ENCODE assay signal across 11 mouse cellular contexts in genomic region chr16:20653315-20653714, GRCm38 (mm10). TPM values are rescaled to one million over a fixed set of nuclear protein-coding genes. Genes with fewer than 3 reads are reported as not detected.
A peak's percentile ranks its signal among the peaks of the same experiment; 100 is the strongest.
DNase-seq lines count a peak whose midpoint lies in the region; ATAC-seq and TF ChIP-seq lines count a peak whose summit lies in the region.
"Had no signal": no experiment of that assay in that cellular context is flagged by ENCODE, and none has a peak within 500 bp of the region (broad histone marks: within the 10 kb centered on the region; RNA-seq: fewer than 3 reads in every experiment).

No protein-coding gene starts in this region.

- DNase-seq in hindbrain, embryonic 10.5 days (ENCODE audit: low spot score): no peak
- no peak for DNase-seq in hindbrain, embryonic 11.5 days (ENCODE audit: low spot score)
- peak; percentile 64 for DNase-seq in 416B (ENCODE audit: low read depth)
- DNase-seq in embryonic facial prominence, embryonic 10.5 days (ENCODE audit: low spot score): no peak
- DNase-seq in liver, postnatal 0 days: no peak
- no peak for DNase-seq in cerebellum, adult 8-10 months
- DNase-seq in adrenal gland, adult 2 months: no peak
- DNase-seq: heart, adult 18-20 months; kidney, postnatal 4 days; thymus, postnatal 36 days had no signal

- no peaks in the 10 kb centered on the region for H3K27me3 ChIP-seq in hindbrain, embryonic 10.5 days (ENCODE audit: insufficient read depth, poor library complexity, severe bottlenecking)
- no peaks in the 10 kb centered on the region for H3K27me3 ChIP-seq in hindbrain, embryonic 11.5 days (ENCODE audit: control insufficient read depth, insufficient read depth, low read length)
- H3K27me3 ChIP-seq in embryonic facial prominence, embryonic 10.5 days (replicated peaks; ENCODE audit: low read depth, poor library complexity, severe bottlenecking): no peaks in the 10 kb centered on the region
- no peaks in the 10 kb centered on the region for H3K27me3 ChIP-seq in liver, postnatal 0 days (ENCODE audit: insufficient read depth, low read length)

- H3K27ac ChIP-seq in hindbrain, embryonic 10.5 days: no peak overlapping the region
- H3K27ac ChIP-seq in hindbrain, embryonic 11.5 days (ENCODE audit: low read depth, low read length): no peak overlapping the region
- H3K27ac ChIP-seq in embryonic facial prominence, embryonic 10.5 days (replicated peaks): no peak overlapping the region
- no peak overlapping the region for H3K27ac ChIP-seq in liver, postnatal 0 days (ENCODE audit: low read depth)

- H3K9ac ChIP-seq in hindbrain, embryonic 11.5 days (ENCODE audit: low read depth, low read length): no peak overlapping the region
- no peak overlapping the region for H3K9ac ChIP-seq in liver, postnatal 0 days (replicated peaks)

- H3K4me2 ChIP-seq in hindbrain, embryonic 11.5 days (replicated peaks; ENCODE audit: low read depth, low read length): no peak overlapping the region
- peak overlapping the region; percentile 89; the same call in 1 of the 2 replicates for H3K4me2 ChIP-seq in liver, postnatal 0 days (ENCODE audit: low read depth, low read length)

- no peaks in the 10 kb centered on the region for H3K9me3 ChIP-seq in hindbrain, embryonic 10.5 days
- no peaks in the 10 kb centered on the region for H3K9me3 ChIP-seq in hindbrain, embryonic 11.5 days (ENCODE audit: control insufficient read depth, low read length)
- H3K9me3 ChIP-seq in embryonic facial prominence, embryonic 10.5 days: no peaks in the 10 kb centered on the region
- H3K9me3 ChIP-seq in liver, postnatal 0 days (ENCODE audit: low read length): no peaks in the 10 kb centered on the region

- no peak for TF ChIP-seq CTCF in liver, postnatal 0 days (IDR thresholded peaks at IDR 0.05; ENCODE audit: low read depth)

- H3K4me3 ChIP-seq in hindbrain, embryonic 10.5 days: peak overlapping the region; percentile 95; the same call in 1 of the 2 replicates
- H3K4me3 ChIP-seq in hindbrain, embryonic 11.5 days (ENCODE audit: low read depth, low read length): no peak overlapping the region
- H3K4me3 ChIP-seq in embryonic facial prominence, embryonic 10.5 days: peak overlapping the region; percentile 97; the same call in 1 of the 2 replicates
- no peak overlapping the region for H3K4me3 ChIP-seq in liver, postnatal 0 days (ENCODE audit: low read depth, low read length)

- WGBS in hindbrain, embryonic 10.5 days: 53% methylated on average over 2 of the region's 2 CpGs
- 63% methylated on average over 2 of the region's 2 CpGs for WGBS in hindbrain, embryonic 11.5 days
- 63% methylated on average over 2 of the region's 2 CpGs for WGBS in embryonic facial prominence, embryonic 10.5 days
- WGBS in liver, postnatal 0 days (ENCODE audit: insufficient replicate concordance): 48% methylated on average over 2 of the region's 2 CpGs

- no peak for ATAC-seq in hindbrain, embryonic 11.5 days (ENCODE audit: low FRiP score)
- ATAC-seq in liver, postnatal 0 days: no peak
- ATAC-seq in megakaryocyte progenitor cell, adult 5-6 weeks (replicated peaks; ENCODE audit: poor library complexity): no peak

- TF ChIP-seq EP300 in liver, postnatal 0 days (IDR thresholded peaks at IDR 0.05; ENCODE audit: low read depth): no peak

- peaks cover 17% of the 10 kb centered on the region for H3K4me1 ChIP-seq in hindbrain, embryonic 10.5 days (replicated peaks)
- no peaks in the 10 kb centered on the region for H3K4me1 ChIP-seq in hindbrain, embryonic 11.5 days (replicated peaks; ENCODE audit: control insufficient read depth, insufficient read depth, low read length)
- peaks cover 18% of the 10 kb centered on the region for H3K4me1 ChIP-seq in embryonic facial prominence, embryonic 10.5 days
- H3K4me1 ChIP-seq in liver, postnatal 0 days (ENCODE audit: insufficient read depth): peaks cover 16% of the 10 kb centered on the region

- H3K36me3 ChIP-seq in hindbrain, embryonic 10.5 days: peaks cover 53% of the 10 kb centered on the region
- H3K36me3 ChIP-seq in hindbrain, embryonic 11.5 days (ENCODE audit: control insufficient read depth, insufficient read depth, low read length): 0 out of 2 replicates have a peak, but pooled peaks cover 5% of the 10 kb centered on the region
- H3K36me3 ChIP-seq in embryonic facial prominence, embryonic 10.5 days (replicated peaks): peaks cover 56% of the 10 kb centered on the region
- peaks cover 32% of the 10 kb centered on the region for H3K36me3 ChIP-seq in liver, postnatal 0 days (replicated peaks; ENCODE audit: insufficient read depth, low read length)

RNA-seq across cellular contexts. Expression of gene Psmd2, which starts 1.9 kb away (rescaled TPM):
- 466 and 503 TPM in 2 replicates for polyA plus RNA-seq in hindbrain, embryonic 10.5 days (2016; fragmentation: Nextera tagmentation; extraction: Ambion mirVana)
- polyA plus RNA-seq in hindbrain, embryonic 11.5 days (2014; fragmentation: Nextera tagmentation; extraction: Ambion mirVana): 427 and 504 TPM in 2 replicates
- 520 and 530 TPM in 2 replicates for polyA plus RNA-seq in embryonic facial prominence, embryonic 10.5 days (2016; fragmentation: Nextera tagmentation; extraction: Ambion mirVana)
- 97.0 and 110 TPM in 2 replicates for polyA plus RNA-seq in liver, postnatal 0 days (2015; fragmentation: Nextera tagmentation; extraction: Ambion mirVana)
- 100 to 1,000 TPM; 215 to 285 TPM for total RNA-seq in adrenal gland, adult 2 months (2021)
- polyA plus RNA-seq in adrenal gland, adult 2 months (2012; rRNA removed): 38.1 and 43.8 TPM in 2 replicates
- total RNA-seq in megakaryocyte progenitor cell, adult 5-6 weeks (2015): 113 and 133 TPM in 2 replicates
- total RNA-seq in megakaryocyte progenitor cell, adult 5-6 weeks (2017): 201 and 230 TPM in 2 replicates

RNA-seq across cellular contexts. Expression of gene Eif4g1, which starts 14.8 kb away (rescaled TPM):
- polyA plus RNA-seq in hindbrain, embryonic 10.5 days (2016; fragmentation: Nextera tagmentation; extraction: Ambion mirVana): 181 and 224 TPM in 2 replicates
- 140 and 173 TPM in 2 replicates for polyA plus RNA-seq in hindbrain, embryonic 11.5 days (2014; fragmentation: Nextera tagmentation; extraction: Ambion mirVana)
- 251 and 260 TPM in 2 replicates for polyA plus RNA-seq in embryonic facial prominence, embryonic 10.5 days (2016; fragmentation: Nextera tagmentation; extraction: Ambion mirVana)
- 65.6 and 70.9 TPM in 2 replicates for polyA plus RNA-seq in liver, postnatal 0 days (2015; fragmentation: Nextera tagmentation; extraction: Ambion mirVana)
- 100 to 1,000 TPM; 368 to 454 TPM for total RNA-seq in adrenal gland, adult 2 months (2021)
- 486 and 565 TPM in 2 replicates for polyA plus RNA-seq in adrenal gland, adult 2 months (2012; rRNA removed)
- total RNA-seq in megakaryocyte progenitor cell, adult 5-6 weeks (2015): 164 and 172 TPM in 2 replicates
- 305 and 366 TPM in 2 replicates for total RNA-seq in megakaryocyte progenitor cell, adult 5-6 weeks (2017)

RNA-seq across cellular contexts. Expression of gene Ece2, which starts 23.7 kb away (rescaled TPM):
- polyA plus RNA-seq in hindbrain, embryonic 10.5 days (2016; fragmentation: Nextera tagmentation; extraction: Ambion mirVana): 4.2 TPM in 2 replicates
- polyA plus RNA-seq in hindbrain, embryonic 11.5 days (2014; fragmentation: Nextera tagmentation; extraction: Ambion mirVana): 3.1 and 3.5 TPM in 2 replicates
- polyA plus RNA-seq in embryonic facial prominence, embryonic 10.5 days (2016; fragmentation: Nextera tagmentation; extraction: Ambion mirVana): 3.3 and 4.1 TPM in 2 replicates
- 0.14 TPM in 1 of 2 replicates, not detected in the other for polyA plus RNA-seq in liver, postnatal 0 days (2015; fragmentation: Nextera tagmentation; extraction: Ambion mirVana)
- total RNA-seq in adrenal gland, adult 2 months (2021): 10 to 100 TPM in 1 of 2 experiments, 1 to 10 TPM in 1; 9.3 to 18.8 TPM
- 2.3 and 5.0 TPM in 2 replicates for polyA plus RNA-seq in adrenal gland, adult 2 months (2012; rRNA removed)
- 0.20 and 0.32 TPM in 2 replicates for total RNA-seq in megakaryocyte progenitor cell, adult 5-6 weeks (2015)
- 0.71 TPM in 1 of 2 replicates, not detected in the other for total RNA-seq in megakaryocyte progenitor cell, adult 5-6 weeks (2017)

RNA-seq across cellular contexts. Expression of gene Camk2n2, which starts 32.2 kb away (rescaled TPM):
- polyA plus RNA-seq in hindbrain, embryonic 10.5 days (2016; fragmentation: Nextera tagmentation; extraction: Ambion mirVana): 2.6 and 4.2 TPM in 2 replicates
- 6.0 and 6.2 TPM in 2 replicates for polyA plus RNA-seq in hindbrain, embryonic 11.5 days (2014; fragmentation: Nextera tagmentation; extraction: Ambion mirVana)
- polyA plus RNA-seq in embryonic facial prominence, embryonic 10.5 days (2016; fragmentation: Nextera tagmentation; extraction: Ambion mirVana): 1.4 TPM in 2 replicates
- polyA plus RNA-seq in liver, postnatal 0 days (2015; fragmentation: Nextera tagmentation; extraction: Ambion mirVana): 0.11 and 0.13 TPM in 2 replicates
- 10 to 100 TPM; 36.8 to 56.4 TPM for total RNA-seq in adrenal gland, adult 2 months (2021)
- polyA plus RNA-seq in adrenal gland, adult 2 months (2012; rRNA removed): 33.3 and 42.3 TPM in 2 replicates
- total RNA-seq in megakaryocyte progenitor cell, adult 5-6 weeks (2015): 0.42 and 0.59 TPM in 2 replicates
- 0.10 and 0.96 TPM in 2 replicates for total RNA-seq in megakaryocyte progenitor cell, adult 5-6 weeks (2017)

RNA-seq across cellular contexts. Expression of gene Fam131a, which starts 39.7 kb away (rescaled TPM):
- polyA plus RNA-seq in hindbrain, embryonic 10.5 days (2016; fragmentation: Nextera tagmentation; extraction: Ambion mirVana): 6.7 and 9.4 TPM in 2 replicates
- polyA plus RNA-seq in hindbrain, embryonic 11.5 days (2014; fragmentation: Nextera tagmentation; extraction: Ambion mirVana): 11.2 and 11.8 TPM in 2 replicates
- polyA plus RNA-seq in embryonic facial prominence, embryonic 10.5 days (2016; fragmentation: Nextera tagmentation; extraction: Ambion mirVana): 2.9 and 4.8 TPM in 2 replicates
- 0.88 and 1.4 TPM in 2 replicates for polyA plus RNA-seq in liver, postnatal 0 days (2015; fragmentation: Nextera tagmentation; extraction: Ambion mirVana)
- total RNA-seq in adrenal gland, adult 2 months (2021): 10 to 100 TPM; 10.3 to 13.3 TPM
- polyA plus RNA-seq in adrenal gland, adult 2 months (2012; rRNA removed): 24.9 and 29.4 TPM in 2 replicates
- not detected in 2 replicates for total RNA-seq in megakaryocyte progenitor cell, adult 5-6 weeks (2015)
- total RNA-seq in megakaryocyte progenitor cell, adult 5-6 weeks (2017): 0.17 TPM in 1 of 2 replicates, not detected in the other

Comparison
In these comparisons a context has a peak if more than half of its experiments do, and no peak if none do; other contexts are left out.
1. H3K4me3 ChIP-seq: peak in hindbrain, embryonic 10.5 days (single experiment) and embryonic facial prominence, embryonic 10.5 days (single experiment); none in hindbrain, embryonic 11.5 days (single experiment) and liver, postnatal 0 days (single experiment).